Mouse (Mus musculus) embryonic facial prominence, embryonic 14.5 days (tissue): ENCODE data around the gene Lrp4. TPM values are rescaled to one million over a fixed set of nuclear protein-coding genes. Genes with fewer than 3 reads are reported as not detected.

Source experiments
- ATAC-seq: fragments of 200-750 bp; cut with Nextera tagmentation; 2 replicates; pipeline ENCODE4 v1.8.0; 2017; ENCODE audit warnings: low read depth, moderate number of reproducible peaks, moderate TSS enrichment
- DNase-seq: peaks from one replicate; pipeline ENCODE4 v3.0.0-alpha.2; 2015; ENCODE audit warnings: low spot score
- H3K27ac ChIP-seq: fragments of 300-500 bp; sonication (generic); replicated peaks from 2 replicates; pipeline ENCODE4 v1.5.1; 2014; ENCODE audit warnings: low read depth, mild to moderate bottlenecking, low read length, moderate library complexity
- H3K27me3 ChIP-seq: fragments of 300-500 bp; sonication (generic); replicated peaks from 2 replicates; pipeline ENCODE4 v1.6.1; 2014; ENCODE audit warnings: low read length; ENCODE audit not compliant: control insufficient read depth, insufficient read depth
- H3K36me3 ChIP-seq: fragments of 300-500 bp; sonication (generic); 2 replicates; pipeline ENCODE4 v1.6.1; 2014; ENCODE audit warnings: low read length, mixed read lengths; ENCODE audit not compliant: control insufficient read depth, insufficient read depth
- H3K4me1 ChIP-seq: fragments of 300-500 bp; sonication (generic); 2 replicates; pipeline ENCODE4 v1.6.1; 2014; ENCODE audit warnings: antibody characterized with exemption, low read length; ENCODE audit not compliant: control insufficient read depth, insufficient read depth
- H3K4me2 ChIP-seq: fragments of 300-500 bp; sonication (generic); 2 replicates; pipeline ENCODE4 v1.6.1; 2014; ENCODE audit warnings: low read depth, mild to moderate bottlenecking, low read length, moderate library complexity, mixed read lengths
- H3K4me3 ChIP-seq: fragments of 300-500 bp; sonication (generic); 2 replicates; pipeline ENCODE4 v1.5.1; 2014; ENCODE audit warnings: low read depth, mild to moderate bottlenecking, low read length
- H3K9ac ChIP-seq: fragments of 300-500 bp; sonication (generic); 2 replicates; pipeline ENCODE4 v1.6.1; 2014; ENCODE audit warnings: low read depth, mild to moderate bottlenecking, low read length, moderate library complexity, mixed read lengths
- H3K9me3 ChIP-seq: fragments of 300-500 bp; sonication (generic); 2 replicates; pipeline ENCODE4 v1.6.1; 2016; ENCODE audit warnings: low read length; ENCODE audit not compliant: control insufficient read depth
- WGBS: fragments of 180-500 bp; shearing (Covaris S2); extraction: QIAGEN DNeasy Blood & Tissue Kit; methylation state at CpG from one replicate; pipeline ENCODE4 v1.1.7; 2014; 5-methylcytosine and 5-hydroxymethylcytosine counted together
- polyA plus RNA-seq: library from polyadenylated mRNA; unstranded; fragments of >200 nt; fragmentation: Nextera tagmentation; extraction: Ambion mirVana; gene quantifications from 2 replicates; pipeline ENCODE4 v1.2.1, GENCODE M21; 2014

The Lrp4 gene
- polyA plus RNA-seq, 1 experiment from 2014 or later: 7.3 TPM

- Histone ChIP-seq H3K4me2 (peak overlapping the region; percentile 70), H3K27me3 (no peaks in the 10 kb centered on the region), H3K4me3 (peak overlapping the region; percentile 81), H3K27ac (peak overlapping the region; percentile 91), H3K4me1 (peaks cover 17% of the 10 kb centered on the region), H3K36me3 (no peaks in the 10 kb centered on the region), H3K9ac (peak overlapping the region; percentile 90; the same call in 1 of the 2 replicates), H3K9me3 (no peaks in the 10 kb centered on the region)
- 46% methylated on average over 9 of the region's 9 CpGs for WGBS
- DNase-seq (no peak), ATAC-seq (no peak)
Measured at GRCm38 (mm10) chr2:91456491-91457100, 715 bp upstream of the Lrp4 start.

DNA sequence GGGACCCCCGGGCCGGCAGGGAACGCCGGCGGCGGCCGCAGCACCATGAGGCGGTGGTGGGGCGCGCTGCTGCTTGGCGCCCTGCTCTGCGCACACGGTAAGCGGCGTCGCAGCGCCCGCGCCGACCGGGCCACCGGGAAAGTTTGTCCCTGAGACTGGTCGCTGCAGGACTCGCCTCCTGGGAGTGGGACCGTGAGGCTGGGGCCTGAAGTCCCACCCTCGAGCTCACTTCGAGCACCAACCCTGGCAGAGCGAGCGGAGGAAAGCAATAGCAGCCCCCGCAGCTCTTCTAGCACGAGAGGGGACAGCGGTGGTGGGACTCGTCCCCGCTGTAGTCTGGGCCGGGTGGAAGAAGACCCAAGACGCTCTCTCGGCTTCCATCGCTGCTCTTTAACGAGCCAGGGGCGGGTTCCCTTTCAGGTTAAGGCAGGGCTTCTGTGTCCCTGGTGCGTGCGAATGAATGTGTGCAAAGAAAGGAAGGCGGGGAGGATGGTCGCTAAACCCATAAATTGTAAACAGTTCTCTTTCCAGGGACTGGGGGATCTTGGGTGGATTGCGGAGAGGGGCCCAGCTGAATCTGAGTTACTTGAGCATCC is 443 bp downstream of the Lrp4 start:
- Histone ChIP-seq H3K4me2 (peak overlapping the region; percentile 70), H3K4me1 (peaks cover 26% of the 10 kb centered on the region), H3K27ac (peak overlapping the region; percentile 91), H3K4me3 (peak overlapping the region; percentile 81), H3K9me3 (no peaks in the 10 kb centered on the region), H3K27me3 (no peaks in the 10 kb centered on the region), H3K36me3 (no peaks in the 10 kb centered on the region), H3K9ac (peak overlapping the region; percentile 90)
- under 1% methylated on average over 40 of the region's 45 CpGs for WGBS
- ATAC-seq (peak; percentile 38), DNase-seq (no peak)

- Histone ChIP-seq H3K9ac (peak overlapping the region; percentile 90), H3K27me3 (no peaks in the 10 kb centered on the region), H3K9me3 (no peaks in the 10 kb centered on the region), H3K27ac (peak overlapping the region; percentile 91), H3K4me1 (peaks cover 27% of the 10 kb centered on the region), H3K4me3 (peak overlapping the region; percentile 81), H3K36me3 (no peaks in the 10 kb centered on the region), H3K4me2 (peak overlapping the region; percentile 70)
- DNase-seq (peak; percentile 88), ATAC-seq (peak; percentile 11)
- WGBS: 1% methylated on average over 20 of the region's 21 CpGs
Measured at GRCm38 (mm10) chr2:91458252-91458672, 951 bp downstream of the Lrp4 start.

GRCm38 (mm10) chr2:91458673-91459391 is 1.5 kb downstream of the Lrp4 start:
- Histone ChIP-seq H3K27ac (peak overlapping the region; percentile 91), H3K9me3 (no peaks in the 10 kb centered on the region), H3K4me1 (peaks cover 27% of the 10 kb centered on the region), H3K4me2 (peak overlapping the region; percentile 70), H3K36me3 (no peaks in the 10 kb centered on the region), H3K27me3 (no peaks in the 10 kb centered on the region), H3K4me3 (peak overlapping the region; percentile 81), H3K9ac (peak overlapping the region; percentile 90)
- ATAC-seq (peak; percentile 41), DNase-seq (peak; percentile 91)
- under 1% methylated on average over 32 of the region's 32 CpGs for WGBS

GRCm38 (mm10) chr2:91460076-91460475 is 2.8 kb downstream of the Lrp4 start:
- Histone ChIP-seq H3K4me3 (peak overlapping the region; percentile 81; the same call in 1 of the 2 replicates), H3K4me2 (peak overlapping the region; percentile 70; the same call in 1 of the 2 replicates), H3K36me3 (no peaks in the 10 kb centered on the region), H3K4me1 (peaks cover 30% of the 10 kb centered on the region), H3K9ac (no peak overlapping the region), H3K27ac (no peak overlapping the region), H3K9me3 (no peaks in the 10 kb centered on the region), H3K27me3 (no peaks in the 10 kb centered on the region)
- 90% methylated on average over 6 of the region's 6 CpGs for WGBS
- ATAC-seq (no peak), DNase-seq (no peak)

GRCm38 (mm10) chr2:91460771-91461170 is 3.5 kb downstream of the Lrp4 start:
- no peak for ATAC-seq
- Histone ChIP-seq H3K4me2 (no peak overlapping the region), H3K27me3 (no peaks in the 10 kb centered on the region), H3K4me3 (no peak overlapping the region), H3K4me1 (peaks cover 30% of the 10 kb centered on the region), H3K9me3 (no peaks in the 10 kb centered on the region), H3K36me3 (no peaks in the 10 kb centered on the region), H3K27ac (no peak overlapping the region), H3K9ac (no peak overlapping the region)
- DNase-seq: peak; percentile 44
- WGBS: 49% methylated on average over 7 of the region's 7 CpGs

DNA sequence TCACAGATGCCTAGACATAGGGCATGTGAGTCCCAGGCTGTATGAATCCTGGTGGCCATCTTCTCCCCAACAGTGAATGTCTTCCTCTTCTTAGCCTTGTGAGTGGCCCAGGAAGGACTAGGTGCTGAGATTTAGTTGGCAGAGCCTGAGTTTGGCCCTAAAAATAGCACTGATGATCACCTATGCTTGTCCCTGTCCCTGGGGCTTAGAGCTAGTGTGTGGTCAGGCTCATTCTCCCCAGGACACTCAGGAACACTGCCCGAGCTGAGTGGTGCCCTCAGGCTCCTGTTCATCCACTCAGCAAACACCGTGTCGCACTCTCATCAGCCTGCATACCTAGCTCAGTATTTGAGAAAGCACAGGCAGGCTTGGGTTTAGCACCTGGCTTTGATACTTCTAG is 4.0 kb downstream of the Lrp4 start:
- peak overlapping the region; percentile 10 for H3K4me2 ChIP-seq
- H3K27me3 ChIP-seq: no peaks in the 10 kb centered on the region
- DNase-seq: no peak
- H3K4me3 ChIP-seq: no peak overlapping the region; the same call in 1 of the 2 replicates
- no peaks in the 10 kb centered on the region for H3K9me3 ChIP-seq
- no peak for ATAC-seq
- no peak overlapping the region for H3K27ac ChIP-seq
- H3K36me3 ChIP-seq: no peaks in the 10 kb centered on the region
- peaks cover 30% of the 10 kb centered on the region for H3K4me1 ChIP-seq
- no peak overlapping the region; the same call in 1 of the 2 replicates for H3K9ac ChIP-seq
- 45% methylated on average over 3 of the region's 3 CpGs for WGBS

- no peak overlapping the region; the same call in 1 of the 2 replicates for H3K27ac ChIP-seq
- no peak for ATAC-seq
- H3K4me3 ChIP-seq: no peak overlapping the region
- no peaks in the 10 kb centered on the region for H3K27me3 ChIP-seq
- WGBS: 8% methylated on average over 2 of the region's 2 CpGs
- H3K9ac ChIP-seq: 0 out of 2 replicates have a peak overlapping the region, but pooled peaks have one; percentile 20
- peak overlapping the region; percentile 10; the same call in 1 of the 2 replicates for H3K4me2 ChIP-seq
- peak; percentile 25 for DNase-seq
- peaks cover 30% of the 10 kb centered on the region for H3K4me1 ChIP-seq
- no peaks in the 10 kb centered on the region for H3K36me3 ChIP-seq
- H3K9me3 ChIP-seq: no peaks in the 10 kb centered on the region
Measured at GRCm38 (mm10) chr2:91462196-91462595, 4.9 kb downstream of the Lrp4 start.
